Mouse (Mus musculus) erythroblast, embryonic 14.5 days (primary cell): ENCODE measurements at regions not wholly inside any gene's neighbourhood (a gene's known extent, or its start where the extent isn't known, plus 50 kb on each side); places are given as distances from the start of the nearest gene placed in this dataset.

Experiments used
- GATA1 ChIP-seq: IDR thresholded peaks from 2 replicates; pipeline ENCODE4 v1.6.1; 2012; ENCODE audit warnings: low read length, inconsistent platforms, mixed read lengths
- TAL1 ChIP-seq: IDR thresholded peaks from 3 replicates; pipeline ENCODE4 v1.6.1; 2012; ENCODE audit warnings: low read length, inconsistent platforms, mixed read lengths

DNA sequence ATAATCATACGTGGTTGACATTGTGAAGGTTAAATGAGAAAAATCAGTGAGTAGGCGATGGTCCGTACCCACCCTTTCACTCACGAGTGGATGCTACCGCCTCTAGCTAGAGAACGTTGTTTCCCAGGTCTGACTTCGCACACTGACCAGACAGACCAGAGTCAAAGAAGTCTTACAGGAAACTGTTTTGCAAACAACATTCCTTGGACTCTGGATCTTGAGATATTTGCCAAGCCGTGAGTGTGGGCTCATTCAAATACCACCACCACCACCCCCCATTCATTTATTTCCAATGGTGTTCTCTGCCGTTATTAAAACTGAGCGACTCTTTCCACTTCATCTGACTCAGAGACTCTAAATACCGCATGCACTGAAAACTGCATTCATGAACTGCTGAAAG lies 234.2 kb downstream of the Lmo4 start:
- TF ChIP-seq TAL1 (no peak), GATA1 (no peak)
